ENCODE assay signal across 13 mouse cellular contexts in the genomic region with DNA sequence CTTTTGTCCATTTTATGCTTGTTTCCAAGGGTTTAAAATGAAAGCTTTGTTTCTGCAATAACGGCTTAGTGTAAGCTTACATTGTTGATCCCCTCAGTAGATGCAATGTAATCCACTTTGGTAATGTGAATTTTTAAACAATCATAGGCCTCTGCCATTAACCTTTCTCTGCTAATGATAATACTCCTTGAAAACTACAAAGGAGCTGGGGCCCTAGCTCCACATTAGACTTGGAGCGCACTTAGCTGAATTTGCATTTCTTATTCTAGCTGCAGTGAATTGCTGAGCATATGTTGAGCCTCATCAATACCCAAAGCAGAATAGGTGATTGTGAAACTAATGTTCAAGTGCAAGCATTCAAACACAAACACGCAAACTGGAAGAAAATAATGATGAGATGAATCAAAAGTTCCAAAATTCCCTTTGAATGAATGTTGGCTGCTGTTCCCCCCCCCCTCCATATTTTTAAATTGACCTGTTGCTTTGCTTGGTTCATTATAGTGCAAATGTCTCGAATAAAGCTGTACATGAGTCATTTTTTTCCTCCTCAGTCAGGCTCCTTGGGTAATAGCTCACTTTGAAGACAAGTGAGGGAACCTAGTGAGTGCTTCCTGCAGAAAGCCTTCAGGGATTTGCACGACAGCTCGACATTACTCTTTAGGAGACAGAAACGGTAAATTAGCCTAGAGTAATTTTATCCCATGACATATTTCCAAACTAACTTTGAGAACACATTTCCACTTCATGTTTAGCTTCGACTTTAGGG.
"Had no signal": no experiment of that assay in that cellular context is flagged by ENCODE, and none has a peak within 500 bp of the region (broad histone marks: within the 10 kb centered on the region; RNA-seq: fewer than 3 reads in every experiment).

No protein-coding gene starts in this region.

- H3K4me1 ChIP-seq: liver, embryonic 13.5 days; neural tube, embryonic 15.5 days had no signal

- ATAC-seq: intestine, postnatal 0 days; liver, postnatal 0 days had no signal

- H3K9ac ChIP-seq: liver, embryonic 13.5 days; liver, postnatal 0 days; neural tube, embryonic 15.5 days had no signal

- H3K9me3 ChIP-seq: limb, embryonic 10.5 days; liver, embryonic 13.5 days; neural tube, embryonic 15.5 days had no signal

- H3K36me3 ChIP-seq: limb, embryonic 10.5 days; liver, embryonic 13.5 days; neural tube, embryonic 15.5 days had no signal

- H3K27me3 ChIP-seq: liver, embryonic 13.5 days; neural tube, embryonic 15.5 days had no signal

- H3K4me3 ChIP-seq: left cerebral cortex, adult 2 months; limb, embryonic 10.5 days; liver, embryonic 13.5 days; myocyte; neural tube, embryonic 15.5 days had no signal

- H3K27ac ChIP-seq: left cerebral cortex, adult 2 months; limb, embryonic 10.5 days; liver, embryonic 13.5 days; neural tube, embryonic 15.5 days; stomach, postnatal 0 days had no signal

- DNase-seq: kidney, adult 9 months; kidney, postnatal 10 days; kidney, postnatal 4 days; liver, embryonic 13.5 days; liver, postnatal 0 days; right cerebral cortex, adult 18-20 months; right cerebral cortex, postnatal 25 days had no signal

- H3K4me2 ChIP-seq: liver, embryonic 13.5 days; neural tube, embryonic 15.5 days had no signal
